Mouse (Mus musculus) stomach, embryonic 16.5 days (tissue): ENCODE data around the gene Kdm6b. TPM values are rescaled to one million over a fixed set of nuclear protein-coding genes. Genes with fewer than 3 reads are reported as not detected.
A peak's percentile ranks its signal among the peaks of the same experiment; 100 is the strongest.

Source experiments
- ATAC-seq: fragments of 200-750 bp; cut with Nextera tagmentation; 2 replicates; pipeline ENCODE4 v1.8.0; 2017; ENCODE audit warnings: moderate number of reproducible peaks, moderate TSS enrichment; ENCODE audit not compliant: insufficient read depth, low FRiP score
- H3K27ac ChIP-seq: fragments of 300-500 bp; sonication (generic); 2 replicates; pipeline ENCODE4 v1.5.1; 2014; ENCODE audit warnings: low read length
- H3K27me3 ChIP-seq: fragments of 300-500 bp; sonication (generic); 2 replicates; pipeline ENCODE4 v1.6.1; 2014; ENCODE audit warnings: low read length, control low read depth, mixed read lengths; ENCODE audit not compliant: control insufficient read depth, insufficient read depth
- H3K36me3 ChIP-seq: fragments of 300-500 bp; sonication (generic); 2 replicates; pipeline ENCODE4 v1.6.1; 2014; ENCODE audit warnings: low read length; ENCODE audit not compliant: control insufficient read depth, insufficient read depth
- H3K4me1 ChIP-seq: fragments of 300-500 bp; sonication (generic); 2 replicates; pipeline ENCODE4 v1.6.1; 2014; ENCODE audit warnings: low read length, control low read depth, mixed read lengths; ENCODE audit not compliant: control insufficient read depth, insufficient read depth
- H3K4me2 ChIP-seq: fragments of 300-500 bp; sonication (generic); 2 replicates; pipeline ENCODE4 v1.6.1; 2014; ENCODE audit warnings: low read depth, low read length, mixed read lengths
- H3K4me3 ChIP-seq: fragments of 300-500 bp; sonication (generic); replicated peaks from 2 replicates; pipeline ENCODE4 v1.5.1; 2014; ENCODE audit warnings: mild to moderate bottlenecking, low read length
- H3K9ac ChIP-seq: fragments of 300-500 bp; sonication (generic); 2 replicates; pipeline ENCODE4 v1.6.1; 2014; ENCODE audit warnings: low read length
- H3K9me3 ChIP-seq: fragments of 300-500 bp; sonication (generic); replicated peaks from 2 replicates; pipeline ENCODE4 v1.6.1; 2016; ENCODE audit warnings: low read length, control low read depth; ENCODE audit not compliant: control insufficient read depth
- WGBS: fragments of 180-500 bp; shearing (Covaris S2); extraction: QIAGEN DNeasy Blood & Tissue Kit; methylation state at CpG from one replicate; pipeline ENCODE4 v1.1.7; 2014; 5-methylcytosine and 5-hydroxymethylcytosine counted together
- polyA plus RNA-seq: library from polyadenylated mRNA; unstranded; fragments of >200 nt; fragmentation: Nextera tagmentation; extraction: Ambion mirVana; gene quantifications from 2 replicates; pipeline ENCODE4 v1.2.1, GENCODE M21; 2015

The Kdm6b gene
- polyA plus RNA-seq, 1 experiment from 2014 or later: 21.2 TPM

DNA sequence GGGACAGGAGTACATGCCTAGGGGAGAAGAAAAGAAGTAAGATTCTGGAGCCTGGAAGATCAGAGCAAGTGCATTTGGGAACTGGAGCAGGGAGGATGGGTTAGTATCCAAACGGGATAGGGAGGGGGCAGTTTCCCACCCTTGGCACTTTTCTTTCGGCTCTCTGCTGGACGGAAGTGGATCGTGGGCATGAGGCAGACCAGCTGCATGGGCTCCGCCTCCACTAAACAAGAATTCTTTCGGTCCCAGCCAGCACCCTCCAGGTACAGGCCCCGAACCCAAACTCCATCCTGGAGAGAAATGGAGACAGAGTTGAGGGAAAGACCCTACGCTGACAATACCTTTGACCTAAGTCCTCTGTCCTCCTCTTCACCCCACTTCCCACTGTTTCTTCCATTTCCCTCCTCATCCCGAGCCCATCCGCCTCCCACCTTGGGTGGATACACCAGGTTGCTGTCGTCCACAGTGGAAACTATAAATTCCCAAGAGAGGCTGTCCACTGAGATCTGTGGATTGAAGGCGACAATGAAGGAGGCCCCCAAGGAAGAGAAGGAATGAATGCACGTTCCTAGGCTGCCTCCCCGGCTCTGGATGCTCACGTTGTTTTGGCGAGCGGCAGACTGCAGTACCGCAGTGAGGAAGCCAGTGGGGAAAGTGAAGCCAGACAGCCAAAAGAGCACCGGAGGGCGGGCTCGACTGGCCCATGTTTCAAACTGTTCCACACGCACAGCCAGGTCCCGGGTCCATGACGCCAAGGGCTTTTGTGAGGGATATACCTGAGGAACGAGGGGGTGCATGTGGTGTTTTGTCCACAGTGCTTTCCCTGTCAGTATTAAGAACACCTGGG lies 7.9 kb upstream of the Kdm6b start:
- H3K4me2 ChIP-seq: no peak overlapping the region
- no peaks in the 10 kb centered on the region for H3K9me3 ChIP-seq
- no peak overlapping the region for H3K27ac ChIP-seq
- H3K4me3 ChIP-seq: no peak overlapping the region
- ATAC-seq: no peak
- H3K36me3 ChIP-seq: no peaks in the 10 kb centered on the region
- 27% methylated on average over 25 of the region's 25 CpGs for WGBS
- peaks cover 18% of the 10 kb centered on the region for H3K4me1 ChIP-seq
- peaks cover 6% of the 10 kb centered on the region for H3K27me3 ChIP-seq
- peak overlapping the region; percentile 25 for H3K9ac ChIP-seq

DNA sequence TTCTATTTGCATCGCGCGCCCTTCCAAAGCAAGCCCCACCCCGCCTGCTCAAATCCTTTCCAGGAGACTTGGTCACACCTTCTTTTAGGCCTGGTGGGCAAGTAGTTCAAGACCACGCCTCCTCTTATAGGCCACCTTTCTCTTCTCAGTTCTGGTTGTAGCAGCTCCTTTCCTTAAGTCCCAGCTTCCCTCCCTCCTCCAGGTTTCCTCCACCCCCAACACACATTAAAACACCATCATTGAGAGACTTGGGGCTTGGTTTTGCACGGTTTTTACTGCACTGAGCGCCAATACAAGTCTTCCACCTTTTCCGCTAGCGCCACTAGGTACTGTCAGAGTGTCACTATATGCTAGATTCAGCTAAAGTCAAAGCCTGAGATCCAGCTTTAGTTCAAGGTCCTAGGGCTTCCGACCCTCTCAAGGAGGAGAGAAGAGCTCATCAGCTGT lies 7.1 kb upstream of the Kdm6b start:
- no peak for ATAC-seq
- H3K4me1 ChIP-seq: peaks cover 18% of the 10 kb centered on the region
- WGBS: 17% methylated on average over 10 of the region's 10 CpGs

DNA sequence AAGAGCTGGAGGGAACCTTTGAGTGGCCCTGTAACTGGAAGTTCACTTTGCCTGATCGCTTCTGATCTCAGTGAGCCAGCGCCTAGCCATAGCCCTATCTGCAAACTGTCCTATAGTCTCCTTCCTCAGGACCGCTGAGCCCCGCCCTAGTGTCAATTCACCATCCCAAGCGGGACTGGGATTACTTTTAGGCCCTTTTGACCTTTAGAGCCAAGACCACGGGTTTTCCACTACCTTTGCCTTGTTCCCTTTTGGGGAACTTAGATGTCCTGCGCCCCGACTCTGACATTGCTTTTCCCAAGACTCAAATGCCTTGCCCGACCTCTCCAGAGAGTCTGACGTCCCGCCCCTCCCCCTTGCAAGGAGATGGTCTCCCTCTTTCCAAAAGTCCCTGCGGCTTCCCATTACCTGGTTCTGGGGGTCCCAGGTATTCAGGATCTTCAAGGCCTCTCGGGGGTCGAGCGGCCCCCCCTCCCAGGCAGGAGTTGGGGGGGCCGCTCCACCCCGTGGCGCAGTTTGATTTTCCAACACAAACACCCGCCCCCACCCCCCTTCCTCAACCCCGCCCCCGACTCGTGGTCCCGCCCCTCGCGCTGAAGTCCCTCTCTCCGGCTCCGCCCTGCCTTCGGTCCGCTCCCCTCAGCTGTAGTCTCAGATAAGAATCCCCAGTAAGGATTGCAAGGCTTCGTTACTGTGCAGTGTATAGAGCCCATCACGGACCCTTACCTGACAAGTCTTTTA lies 6.5 kb upstream of the Kdm6b start:
- WGBS: under 1% methylated on average over 31 of the region's 31 CpGs
- ATAC-seq: no peak
- H3K4me1 ChIP-seq: peaks cover 21% of the 10 kb centered on the region

More for the DNA sequence above, 7.1 kb upstream of the Kdm6b start:
- no peaks in the 10 kb centered on the region for H3K36me3 ChIP-seq
- peak overlapping the region; percentile 67 for H3K4me3 ChIP-seq
- H3K9me3 ChIP-seq: no peaks in the 10 kb centered on the region
- peaks cover 6% of the 10 kb centered on the region for H3K27me3 ChIP-seq
- H3K9ac ChIP-seq: peak overlapping the region; percentile 27
- peak overlapping the region; percentile 98 for H3K4me2 ChIP-seq
- no peak overlapping the region for H3K27ac ChIP-seq

DNA sequence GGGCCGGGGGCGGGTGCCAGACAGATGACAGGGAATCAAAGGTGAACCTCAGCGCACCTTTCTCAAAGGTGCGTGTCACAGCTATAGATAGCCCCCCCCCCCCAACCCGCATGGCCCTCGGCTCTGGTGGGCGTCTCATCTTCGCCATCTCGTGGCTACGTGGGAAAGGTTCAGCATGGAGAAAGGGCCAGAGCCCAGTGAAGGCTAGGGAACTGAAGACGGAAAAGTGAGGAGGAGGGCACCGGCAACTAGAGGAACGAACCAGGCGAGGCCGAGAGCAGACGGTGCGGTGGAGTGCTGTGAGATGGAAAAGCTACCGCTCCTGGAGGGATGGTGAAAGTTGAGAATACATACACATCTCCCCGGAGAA lies 6.0 kb upstream of the Kdm6b start:
- H3K27me3 ChIP-seq: peaks cover 6% of the 10 kb centered on the region
- WGBS: under 1% methylated on average over 19 of the region's 19 CpGs
- peak overlapping the region; percentile 72 for H3K9ac ChIP-seq
- no peaks in the 10 kb centered on the region for H3K36me3 ChIP-seq
- no peak for ATAC-seq
- H3K27ac ChIP-seq: peak overlapping the region; percentile 99
- peaks cover 26% of the 10 kb centered on the region for H3K4me1 ChIP-seq
- peak overlapping the region; percentile 98 for H3K4me2 ChIP-seq
- peak overlapping the region; percentile 67 for H3K4me3 ChIP-seq
- H3K9me3 ChIP-seq: no peaks in the 10 kb centered on the region

More for the DNA sequence above, 6.5 kb upstream of the Kdm6b start:
- H3K4me2 ChIP-seq: peak overlapping the region; percentile 98
- peaks cover 6% of the 10 kb centered on the region for H3K27me3 ChIP-seq
- peak overlapping the region; percentile 99 for H3K27ac ChIP-seq
- no peaks in the 10 kb centered on the region for H3K36me3 ChIP-seq
- peak overlapping the region; percentile 67 for H3K4me3 ChIP-seq
- no peaks in the 10 kb centered on the region for H3K9me3 ChIP-seq
- peak overlapping the region; percentile 72 for H3K9ac ChIP-seq

DNA sequence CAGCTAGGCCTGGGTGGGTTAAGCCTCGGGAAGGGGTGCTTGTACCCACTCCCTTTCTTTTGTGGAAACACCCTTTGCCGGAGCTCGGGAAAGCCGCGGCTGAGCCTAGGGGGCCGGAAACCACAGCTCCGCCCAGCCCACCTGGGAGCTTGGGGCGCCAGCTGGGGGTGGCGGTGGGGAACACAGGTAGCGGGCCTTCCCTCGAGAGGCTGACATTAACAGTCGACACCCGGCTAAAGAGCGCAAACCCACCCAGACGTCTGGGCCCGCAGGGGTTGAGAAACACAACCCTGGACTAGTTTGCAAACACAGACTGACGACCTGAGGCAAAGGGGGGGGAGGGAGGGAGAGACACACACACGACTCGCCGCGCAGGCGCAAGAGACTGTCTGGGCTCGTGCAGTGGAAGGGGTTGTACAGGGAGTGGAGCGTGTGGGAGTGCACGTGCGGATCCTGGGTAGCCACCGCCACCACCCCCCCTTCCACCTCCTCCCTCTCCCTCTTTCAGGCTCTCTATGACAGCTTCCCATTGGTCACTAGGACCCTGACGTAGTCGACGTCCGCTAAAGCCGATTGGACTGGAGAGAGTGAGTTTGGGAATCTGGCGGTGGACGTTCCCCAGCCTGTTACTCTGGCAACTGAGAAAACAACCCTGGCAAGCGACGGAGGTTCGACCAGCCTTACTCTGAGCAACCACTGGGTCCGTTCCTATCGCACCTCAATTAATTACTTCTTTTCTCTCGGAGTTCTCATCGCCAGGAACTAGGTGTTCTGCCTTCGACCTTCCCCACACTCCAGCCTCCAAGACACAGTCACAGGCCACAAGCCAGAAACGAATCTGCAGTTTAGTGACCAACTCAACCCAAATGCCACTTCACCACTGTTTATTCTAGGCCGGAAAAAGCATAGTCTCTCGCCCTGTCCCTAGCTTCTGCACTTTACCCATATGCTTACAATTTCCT lies 5.3 kb upstream of the Kdm6b start:
- Histone ChIP-seq H3K36me3 (no peaks in the 10 kb centered on the region), H3K4me3 (peak overlapping the region; percentile 67), H3K4me1 (peaks cover 33% of the 10 kb centered on the region), H3K27me3 (peaks cover 6% of the 10 kb centered on the region), H3K27ac (peak overlapping the region; percentile 99), H3K4me2 (peak overlapping the region; percentile 98), H3K9me3 (no peaks in the 10 kb centered on the region), H3K9ac (peak overlapping the region; percentile 81)
- WGBS: under 1% methylated on average over 45 of the region's 45 CpGs
- peak; percentile 91 for ATAC-seq

DNA sequence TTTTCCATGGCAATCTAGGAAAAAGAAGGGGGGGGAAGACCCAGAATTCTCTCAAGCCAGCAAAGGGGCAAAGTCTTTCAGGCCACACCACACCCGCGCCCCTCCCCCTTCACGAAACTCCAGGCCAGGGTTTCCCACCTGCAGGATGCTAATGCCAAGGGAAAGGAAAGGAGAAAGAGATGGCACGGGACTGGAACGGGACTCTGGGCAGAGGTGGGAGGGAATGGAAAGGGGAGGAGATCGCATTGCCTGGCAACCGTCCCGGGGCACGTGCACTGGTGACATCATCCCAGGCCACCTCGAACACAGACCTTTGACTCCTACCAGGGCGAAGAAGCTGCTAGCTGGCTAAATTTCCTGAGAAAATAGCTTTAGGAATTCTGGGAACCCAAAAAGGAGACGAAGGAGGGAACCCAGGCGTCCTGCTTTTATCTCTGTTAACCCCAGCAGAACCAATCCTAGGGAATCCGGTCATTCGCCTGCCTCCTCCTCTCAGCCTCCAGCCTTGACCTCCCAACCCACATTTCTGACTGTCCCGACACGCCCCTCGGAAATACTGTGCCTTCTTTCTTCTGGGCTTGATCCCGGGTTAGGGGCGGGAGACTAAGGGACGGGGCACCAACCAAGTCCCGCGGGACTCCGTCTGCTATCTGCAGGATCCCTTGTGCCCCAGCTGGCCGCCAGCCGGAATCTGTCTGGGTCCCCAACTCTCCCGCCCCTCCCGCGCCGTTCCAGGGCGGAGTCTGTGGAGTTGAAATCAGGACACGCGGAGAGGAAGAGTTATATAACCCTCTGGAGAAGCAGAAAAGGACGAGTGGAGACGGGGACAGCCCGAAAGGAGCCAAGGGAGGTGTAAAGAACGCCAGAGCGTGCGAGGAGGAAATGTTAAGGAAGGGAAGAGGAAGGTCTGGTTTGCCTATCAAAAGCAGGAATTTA lies 4.2 kb upstream of the Kdm6b start:
- Histone ChIP-seq H3K4me2 (peak overlapping the region; percentile 98), H3K27ac (peak overlapping the region; percentile 99), H3K4me1 (peaks cover 43% of the 10 kb centered on the region), H3K9me3 (no peaks in the 10 kb centered on the region), H3K9ac (peak overlapping the region; percentile 81), H3K27me3 (peaks cover 6% of the 10 kb centered on the region), H3K4me3 (peak overlapping the region; percentile 67), H3K36me3 (no peaks in the 10 kb centered on the region)
- under 1% methylated on average over 39 of the region's 39 CpGs for WGBS
- ATAC-seq: peak; percentile 41

DNA sequence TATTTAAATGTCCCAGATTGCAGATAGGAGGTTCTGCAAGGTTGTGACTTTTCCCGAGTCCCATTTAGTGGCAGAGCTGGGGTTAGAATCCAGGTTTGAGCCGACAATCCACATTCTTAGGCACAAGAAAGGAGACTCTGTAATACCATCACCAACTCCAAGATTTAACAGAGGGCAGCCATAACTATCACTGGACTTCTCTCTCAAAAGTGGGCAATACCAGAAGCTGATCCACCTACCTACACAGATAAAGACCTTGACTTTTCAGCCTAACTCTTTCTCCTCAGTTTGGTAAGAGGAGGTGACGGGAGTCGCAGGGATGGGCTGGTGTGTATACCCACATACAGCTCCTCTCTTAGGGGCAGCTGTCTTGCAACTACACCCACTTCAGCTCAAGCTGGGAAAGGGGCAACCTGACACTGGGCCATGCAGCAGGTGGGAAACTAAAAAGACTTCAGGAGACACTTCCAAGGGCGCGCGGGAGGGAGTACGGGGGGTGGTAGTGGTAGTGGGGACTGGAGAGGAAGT lies 3.5 kb upstream of the Kdm6b start:
- Histone ChIP-seq H3K27ac (peak overlapping the region; percentile 99), H3K36me3 (no peaks in the 10 kb centered on the region), H3K4me3 (peak overlapping the region; percentile 67), H3K4me2 (peak overlapping the region; percentile 98), H3K9ac (peak overlapping the region; percentile 64), H3K9me3 (no peaks in the 10 kb centered on the region), H3K4me1 (peaks cover 51% of the 10 kb centered on the region), H3K27me3 (peaks cover 6% of the 10 kb centered on the region)
- WGBS: 13% methylated on average over 8 of the region's 8 CpGs
- no peak for ATAC-seq

DNA sequence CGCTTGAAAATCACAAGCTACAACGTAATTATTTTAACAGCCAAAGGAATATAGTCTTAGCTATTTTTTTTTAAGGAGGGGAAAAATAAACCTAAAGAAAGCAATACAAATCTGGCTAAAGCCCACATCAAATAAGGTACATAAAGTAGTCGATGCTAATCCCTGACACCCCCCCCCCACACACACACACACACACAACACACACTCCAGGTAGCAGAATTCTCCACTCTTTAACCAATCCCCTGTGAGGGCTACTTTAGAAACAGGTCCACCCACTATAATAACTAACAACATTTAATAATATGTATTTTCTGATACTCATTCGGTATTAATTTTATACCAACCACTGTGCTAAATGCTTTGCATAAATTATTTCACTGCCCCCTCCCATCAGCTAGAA lies 3.0 kb upstream of the Kdm6b start:
- H3K9me3 ChIP-seq: no peaks in the 10 kb centered on the region
- no peak for ATAC-seq
- H3K9ac ChIP-seq: peak overlapping the region; percentile 80
- peak overlapping the region; percentile 99 for H3K27ac ChIP-seq
- WGBS: under 1% methylated on average over 4 of the region's 4 CpGs
- no peaks in the 10 kb centered on the region for H3K36me3 ChIP-seq
- H3K4me3 ChIP-seq: peak overlapping the region; percentile 67
- peaks cover 4% of the 10 kb centered on the region for H3K27me3 ChIP-seq
- H3K4me1 ChIP-seq: peaks cover 54% of the 10 kb centered on the region
- peak overlapping the region; percentile 98 for H3K4me2 ChIP-seq
